Mouse (Mus musculus) lung, adult 2 months (tissue): ENCODE data around the gene Pdcd7.

Source experiments
- CTCF ChIP-seq: fragments of 200-500 bp; IDR thresholded peaks from 2 replicates; pipeline ENCODE4 v1.5.1; 2011; ENCODE audit warnings: mild to moderate bottlenecking, low read length, control low read depth; ENCODE audit not compliant: insufficient read depth
- POLR2A ChIP-seq: fragments of 200-500 bp; IDR thresholded peaks from 2 replicates; pipeline ENCODE4 v1.6.1; 2011; ENCODE audit warnings: low read depth, mild to moderate bottlenecking, control low read depth, low read length, borderline replicate concordance; ENCODE audit errors: extremely low read depth

DNA sequence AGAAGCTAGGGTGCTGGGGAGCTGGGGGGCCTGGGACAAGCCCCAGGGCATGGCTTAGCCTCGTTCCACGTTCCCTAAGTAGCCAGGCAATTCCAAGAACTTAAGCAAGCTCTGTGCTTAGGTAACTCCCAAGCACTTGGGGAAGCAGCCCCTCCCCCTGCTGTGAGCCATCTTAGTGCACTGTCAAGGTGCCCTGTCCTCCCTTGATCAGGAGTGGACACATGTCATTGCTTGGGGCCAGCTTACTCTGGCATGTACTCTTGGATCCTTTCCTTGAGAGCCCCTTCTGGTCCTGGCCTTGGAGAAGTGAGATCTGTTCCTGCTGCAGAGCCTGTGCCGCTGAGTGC, 36.8 kb downstream of the Pdcd7 start:
- no peak for TF ChIP-seq CTCF
- no peak for TF ChIP-seq POLR2A
